Mouse (Mus musculus): Measurements from ENCODE around the gene Rybp. TPM values are rescaled to one million over a fixed set of nuclear protein-coding genes. Genes with fewer than 3 reads are reported as not detected.
A peak's percentile ranks its signal among the peaks of the same experiment; 100 is the strongest.

Gene Rybp
- total RNA-seq, 2 experiments from 2014 or later: 11.4 to 14.9 TPM

DNA sequence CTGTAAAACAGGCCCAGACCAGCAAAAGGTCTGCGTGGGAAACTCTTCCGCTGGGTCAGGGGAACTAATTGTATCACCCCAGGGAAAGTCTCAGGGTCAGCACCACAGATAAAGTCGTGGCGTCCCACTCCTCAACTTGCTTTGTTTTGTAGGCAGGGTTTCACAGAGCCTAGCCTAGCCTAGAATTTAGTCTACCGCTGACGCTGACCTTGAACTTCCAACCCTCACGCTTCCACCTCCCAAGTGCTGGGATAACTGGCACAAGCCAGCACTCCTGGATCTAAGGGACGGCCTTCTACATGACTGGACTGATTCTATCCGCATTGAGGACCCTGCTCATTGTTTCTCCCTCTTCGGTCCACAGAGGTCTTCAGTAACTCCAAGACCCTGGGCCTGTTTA, 63.9 kb downstream of the Rybp start:
- intact Hi-C loops (cut with DNase I): no loop called here
- DNase-seq: no peak

DNA sequence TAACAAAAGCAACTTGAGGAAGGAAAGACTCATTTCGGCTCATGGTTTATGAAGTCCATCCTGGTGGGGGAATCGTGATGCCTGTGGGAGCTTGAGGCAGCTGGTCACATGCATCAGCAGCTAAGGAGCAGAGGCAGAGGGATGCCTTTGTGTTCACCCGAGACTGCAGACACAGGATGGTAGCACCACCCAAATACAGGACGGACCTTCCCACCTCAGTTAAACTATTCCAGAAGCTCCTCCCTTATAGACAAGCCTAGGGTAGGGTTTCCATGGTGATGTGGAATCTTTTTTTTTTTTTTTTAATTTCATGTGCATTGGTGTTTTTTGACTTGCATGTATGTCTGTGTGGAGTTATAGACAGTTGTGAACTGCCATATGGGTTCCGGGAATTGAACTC, 64.4 kb downstream of the Rybp start:
- intact Hi-C loops (cut with DNase I): no loop called here
- no peak for DNase-seq

GRCm38 (mm10) chr6:100221803-100222202, 65.5 kb downstream of the Rybp start:
- no peak for DNase-seq
- intact Hi-C loops (cut with DNase I): no loop called here

DNA sequence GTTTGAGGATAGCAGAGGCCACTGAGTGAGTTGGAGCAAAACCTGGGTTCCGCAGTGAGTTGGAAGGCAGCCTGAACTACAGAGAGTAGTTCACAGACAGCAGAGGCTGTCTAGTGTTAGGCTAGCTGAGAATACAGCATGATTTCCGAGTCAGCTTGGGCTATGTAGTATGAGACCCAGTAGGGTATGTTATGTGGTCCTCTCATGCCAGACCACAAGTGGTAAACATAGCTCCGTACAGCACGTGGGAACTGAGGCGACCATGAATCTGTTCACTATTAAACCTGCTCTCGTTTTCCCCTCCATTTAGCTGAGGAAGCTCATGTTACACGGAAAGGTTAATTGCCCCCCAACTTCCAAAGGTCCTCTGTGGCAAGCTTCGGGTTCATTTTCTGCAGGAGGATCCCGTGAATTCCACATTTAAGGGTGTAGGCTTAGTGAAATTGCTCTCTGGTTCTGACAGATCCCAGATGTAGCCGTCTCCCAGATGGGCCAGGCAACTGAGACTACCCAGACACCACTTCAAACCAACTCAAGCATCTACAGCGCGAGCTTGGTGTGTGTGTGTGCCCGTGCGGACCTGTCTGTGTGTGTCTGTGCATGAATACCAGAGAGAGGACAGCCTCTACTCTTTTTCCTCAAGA, 66.2 kb downstream of the Rybp start:
- intact Hi-C loops (cut with DNase I): no loop called here
- DNase-seq: no peak

- intact Hi-C loops (cut with DNase I): no loop called here
- no peak for DNase-seq
Observed at GRCm38 (mm10) chr6:100219971-100220370, 67.3 kb downstream of the Rybp start.

DNA sequence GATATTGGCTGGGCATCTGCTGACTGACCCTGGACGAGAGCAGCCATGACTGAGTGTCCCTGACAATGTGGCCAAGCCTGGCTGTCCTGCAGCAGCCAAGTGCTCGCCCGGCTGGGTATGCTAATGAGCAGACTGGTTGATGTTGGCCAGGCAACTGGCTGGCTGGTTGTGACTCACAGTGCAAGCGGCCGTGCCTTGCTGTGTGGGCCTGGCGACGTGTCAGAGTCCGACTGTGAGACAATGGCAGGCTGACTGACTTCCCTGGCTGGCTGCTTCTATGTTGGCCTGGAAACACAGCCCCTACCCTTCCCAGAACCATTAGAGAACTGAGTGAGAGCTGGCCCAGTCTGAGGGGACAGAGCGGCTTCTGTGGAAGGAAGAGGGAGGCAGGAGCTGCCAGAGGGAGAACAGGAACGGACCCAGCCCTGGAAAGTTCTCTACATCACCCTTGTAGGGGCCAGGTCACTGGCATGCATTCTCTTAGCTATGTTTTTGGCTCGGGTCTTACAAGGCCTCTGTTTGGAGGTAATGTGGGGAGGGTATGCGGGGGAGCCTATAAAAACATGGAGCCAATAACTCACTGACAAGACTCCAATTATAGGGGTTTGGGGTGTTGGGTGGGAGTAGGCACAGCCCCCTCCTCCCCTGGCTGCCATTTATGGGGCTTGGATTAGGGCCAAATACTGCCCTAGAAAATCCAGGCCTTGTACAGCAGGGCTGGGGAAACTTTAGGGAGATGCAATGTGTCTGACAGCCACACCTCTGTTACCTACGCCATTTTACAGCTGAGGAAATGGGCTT, 68.5 kb downstream of the Rybp start:
- intact Hi-C loops (cut with DNase I): no loop called here
- DNase-seq: peak; percentile 45 to 59

GRCm38 (mm10) chr6:100217507-100217906, 69.8 kb downstream of the Rybp start:
- intact Hi-C loops (cut with DNase I): no loop called here
- DNase-seq: no peak

DNA sequence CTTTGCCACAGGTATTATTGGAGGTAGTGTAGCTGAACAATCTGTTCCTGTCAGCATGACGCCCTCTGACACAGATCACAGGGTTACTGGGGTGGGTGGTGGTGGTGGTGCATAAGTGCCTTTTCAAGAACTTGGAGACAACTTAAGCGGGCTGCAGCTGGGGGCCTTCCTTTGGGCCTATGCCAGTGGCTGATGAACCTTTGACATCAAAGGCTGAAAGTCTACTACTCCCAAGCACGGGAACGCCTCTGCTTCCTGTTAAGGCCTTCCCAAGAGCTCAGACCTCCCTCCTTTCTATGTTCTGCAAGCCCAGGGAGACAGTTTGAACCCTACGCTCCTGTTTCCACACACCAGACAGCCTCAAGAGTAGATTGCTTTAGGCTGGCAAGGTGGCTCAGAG, 70.3 kb downstream of the Rybp start:
- intact Hi-C loops (cut with DNase I): no loop called here
- DNase-seq: no peak

DNA sequence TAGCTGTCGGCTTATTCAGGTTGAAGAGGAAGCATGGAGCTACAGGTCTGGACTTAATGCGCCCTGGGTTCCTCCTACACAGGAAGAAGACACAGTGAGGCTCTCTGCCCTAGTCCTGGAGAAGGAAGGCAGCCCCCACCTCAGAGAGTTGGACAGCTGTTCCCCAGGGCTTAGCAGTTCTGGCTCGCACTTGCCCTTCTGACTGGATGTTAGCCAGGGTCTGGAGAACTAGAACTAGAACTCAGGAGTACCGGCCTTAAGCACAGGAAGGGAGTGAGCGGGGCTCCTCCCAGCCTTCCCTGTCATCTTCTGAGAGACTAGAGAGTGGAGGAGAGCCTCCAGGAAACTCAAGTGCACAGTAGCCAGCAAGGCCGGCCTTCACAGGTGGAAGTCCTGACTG, 71.5 kb downstream of the Rybp start:
- no peak for DNase-seq

DNA sequence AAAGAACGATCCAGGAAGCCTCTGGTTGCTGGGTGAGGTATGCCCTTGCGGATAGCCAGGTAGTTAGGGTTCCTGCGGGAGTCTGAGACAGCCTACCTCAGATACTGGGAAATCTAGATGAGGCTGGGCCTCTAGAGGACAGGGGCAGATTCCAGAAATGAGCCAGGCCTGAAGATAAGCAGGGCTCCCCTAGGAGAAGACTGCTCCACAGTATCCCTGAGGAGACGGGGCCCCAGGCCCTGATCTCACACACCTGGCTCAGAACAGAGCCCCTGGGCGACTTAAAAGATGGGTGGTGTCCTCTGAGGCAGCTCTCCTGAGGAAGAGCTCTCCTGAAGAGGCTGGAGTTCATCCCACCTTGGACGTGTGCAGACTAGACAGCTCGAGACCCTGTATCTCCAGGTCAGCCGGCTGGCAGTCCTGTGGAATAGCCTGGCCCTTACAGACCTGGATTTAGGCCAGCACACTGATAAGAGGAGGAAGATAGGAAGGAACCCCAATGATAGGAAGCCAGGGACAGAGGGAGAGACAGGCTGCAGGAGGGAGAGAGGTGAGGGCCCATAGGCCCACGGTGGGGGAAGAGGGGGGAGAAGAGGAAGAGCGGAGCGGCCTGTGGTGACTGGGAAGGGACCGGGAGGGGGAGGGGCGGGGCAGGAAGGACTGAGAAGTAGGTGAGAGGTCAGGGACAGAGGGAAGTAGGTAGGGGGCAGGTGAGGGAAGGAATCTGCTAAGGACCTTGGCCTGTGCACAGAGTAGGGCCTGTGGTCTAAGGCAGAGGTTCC, 73.0 kb downstream of the Rybp start:
- DNase-seq: no peak
- intact Hi-C loops (cut with DNase I): no loop called here

More for the DNA sequence above, 71.5 kb downstream of the Rybp start:
- intact Hi-C loops (cut with DNase I): no loop called here

GRCm38 (mm10) chr6:100213596-100213995, 73.7 kb downstream of the Rybp start:
- no peak for DNase-seq
- intact Hi-C loops (cut with DNase I): no loop called here

DNA sequence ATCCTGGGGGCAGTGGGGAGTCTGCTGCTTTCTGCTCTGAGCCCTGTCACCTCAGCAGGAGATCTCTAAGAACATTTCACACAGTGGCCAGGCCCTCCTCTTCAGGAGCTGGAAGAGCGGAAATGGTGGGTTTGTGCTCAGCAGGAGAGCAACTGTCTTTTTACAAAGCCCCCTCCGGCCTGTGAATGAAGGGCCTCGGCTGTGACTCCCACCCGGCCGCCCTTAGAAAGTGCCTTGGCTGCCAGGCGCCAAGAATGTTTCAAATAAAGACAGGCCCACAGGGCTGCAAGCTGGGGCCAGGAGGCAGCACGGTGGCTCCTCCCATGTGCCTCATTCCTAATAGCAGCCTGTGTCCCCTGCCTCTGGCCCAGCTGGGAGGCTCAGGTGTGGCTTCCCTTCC, 74.5 kb downstream of the Rybp start:
- no peak for DNase-seq
- intact Hi-C loops (cut with DNase I): no loop called here

- intact Hi-C loops (cut with DNase I): no loop called here
- DNase-seq: no peak
Observed at GRCm38 (mm10) chr6:100211646-100212045, 75.6 kb downstream of the Rybp start.

GRCm38 (mm10) chr6:100210517-100210916, 76.8 kb downstream of the Rybp start:
- DNase-seq: no peak
- intact Hi-C loops (cut with DNase I): no loop called here

- no peak for DNase-seq
- intact Hi-C loops (cut with DNase I): no loop called here
Observed at GRCm38 (mm10) chr6:100206741-100207275, 80.5 kb downstream of the Rybp start.

DNA sequence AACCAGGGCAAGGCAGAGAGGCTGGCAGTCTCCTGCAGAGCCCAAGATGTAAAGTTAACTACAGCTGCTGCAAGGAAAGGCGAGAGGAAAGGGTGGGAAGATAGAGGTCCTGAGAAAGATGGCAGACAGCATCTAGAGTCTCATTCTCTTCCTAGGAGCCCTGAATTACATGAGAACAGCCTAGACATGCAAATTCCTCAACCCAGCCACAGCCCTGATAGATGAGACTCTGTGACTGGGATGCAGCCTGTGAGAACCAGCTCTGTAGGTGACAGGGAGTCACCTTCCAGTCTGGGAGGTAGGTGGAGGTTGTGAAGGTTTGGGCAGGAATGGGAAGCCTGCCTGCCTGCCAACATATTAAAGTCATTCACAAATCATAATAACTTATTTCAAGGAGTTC, 81.0 kb downstream of the Rybp start:
- no peak for DNase-seq
- intact Hi-C loops (cut with DNase I): no loop called here

GRCm38 (mm10) chr6:100204436-100204835, 82.8 kb downstream of the Rybp start:
- DNase-seq: no peak
- intact Hi-C loops (cut with DNase I): no loop called here

GRCm38 (mm10) chr6:100203492-100203891, 83.8 kb downstream of the Rybp start:
- intact Hi-C loops (cut with DNase I): no loop called here
- DNase-seq: no peak

GRCm38 (mm10) chr6:100202091-100202490, 85.2 kb downstream of the Rybp start:
- intact Hi-C loops (cut with DNase I): no loop called here
- DNase-seq: no peak

- intact Hi-C loops (cut with DNase I): no loop called here
- no peak for DNase-seq
Observed at GRCm38 (mm10) chr6:100197102-100197501, 90.2 kb downstream of the Rybp start.

DNA sequence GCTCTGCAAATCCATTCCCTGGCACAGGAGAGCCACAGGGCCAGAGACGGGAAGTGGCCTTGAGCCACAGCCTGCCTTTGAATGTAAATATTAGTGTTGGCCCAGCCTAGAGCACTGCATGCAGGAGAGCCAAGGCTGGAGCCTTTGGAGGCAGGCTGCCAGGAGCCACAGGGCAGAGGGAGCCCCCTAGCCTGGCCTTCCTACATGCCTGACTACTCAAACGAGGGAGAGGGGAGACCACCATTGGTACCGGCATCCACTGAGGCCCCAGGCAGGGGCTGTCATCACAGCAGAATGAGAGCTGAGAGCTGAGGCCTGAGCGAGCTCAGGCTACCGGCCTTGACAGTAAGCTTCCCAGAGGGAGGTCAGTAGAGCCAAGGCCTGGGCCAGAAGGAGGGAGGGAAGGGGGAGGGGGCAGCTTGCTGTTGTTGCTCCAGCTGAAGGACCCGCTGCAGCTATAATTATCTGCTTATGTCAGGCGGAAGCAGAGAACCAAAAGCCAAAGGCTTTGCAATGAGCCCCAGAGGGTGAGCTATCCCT, 91.3 kb downstream of the Rybp start:
- intact Hi-C loops (cut with DNase I): no loop called here
- peak in 1 of 2 experiments; percentile 56 for DNase-seq

Data from heart, postnatal 36 days (tissue).